Mouse (Mus musculus) bone marrow, adult 2 months (tissue): ENCODE measurements around the gene Tsen34. TPM values are rescaled to one million over a fixed set of nuclear protein-coding genes. Genes with fewer than 3 reads are reported as not detected.

ENCODE experiments used
- polyA plus RNA-seq: library from polyadenylated mRNA; stranded (reverse); fragments of >200 nt; gene quantifications from 2 replicates; pipeline ENCODE4 v1.2.4, GENCODE M21; 2011; ENCODE audit warnings: low replicate concordance; ENCODE audit not compliant: missing spikeins, insufficient read depth, insufficient read length

Gene Tsen34
- polyA plus RNA-seq, 1 experiment, result 25.8 TPM

Other genes starting within 250 kb of the Tsen34 start
- 7.8 and 11.9 TPM in 2 replicates for gene Tarm1, start 190.2 kb upstream of the Tsen34 start, polyA plus RNA-seq
- gene Oscar, start 76.7 kb upstream of the Tsen34 start, polyA plus RNA-seq, result 1.1 TPM in 1 of 2 replicates, not detected in the other
- gene Ndufa3, start 75.5 kb upstream of the Tsen34 start, polyA plus RNA-seq, result 372 and 377 TPM in 2 replicates
- gene Tfpt, start 62.9 kb upstream of the Tsen34 start, polyA plus RNA-seq, result 12.2 and 42.0 TPM in 2 replicates
- gene Prpf31, start 62.9 kb upstream of the Tsen34 start, polyA plus RNA-seq, result 26.4 and 45.2 TPM in 2 replicates
- 72.1 and 112 TPM in 2 replicates for gene Cnot3, start 47.6 kb upstream of the Tsen34 start, polyA plus RNA-seq
- gene Leng1, start 27.0 kb upstream of the Tsen34 start, polyA plus RNA-seq, result 5.5 and 9.8 TPM in 2 replicates
- gene Tmc4, start 15.3 kb upstream of the Tsen34 start, polyA plus RNA-seq, result 16.0 and 39.8 TPM in 2 replicates
- gene Mboat7, start 660 bp downstream of the Tsen34 start, polyA plus RNA-seq, result 19.5 and 43.5 TPM in 2 replicates
- gene Rps9, start 11.1 kb downstream of the Tsen34 start, polyA plus RNA-seq, result 3,380 and 3,507 TPM in 2 replicates
- 41.4 and 143 TPM in 2 replicates for gene Pirb, start 27.5 kb downstream of the Tsen34 start, polyA plus RNA-seq
- gene Gm15448, start 132.8 kb downstream of the Tsen34 start, polyA plus RNA-seq, result 0.72 and 4.4 TPM in 2 replicates
- gene Pira2, start 152.2 kb downstream of the Tsen34 start, polyA plus RNA-seq, result 8.9 and 15.8 TPM in 2 replicates
- 3.1 and 17.6 TPM in 2 replicates for gene Gm14548, start 205.3 kb downstream of the Tsen34 start, polyA plus RNA-seq
- gene Lilra6, start 222.6 kb downstream of the Tsen34 start, polyA plus RNA-seq, result 5.3 and 20.8 TPM in 2 replicates